Mouse (Mus musculus) heart, postnatal 14 days (tissue): ENCODE measurements around the gene Sec24d. TPM values are rescaled to one million over a fixed set of nuclear protein-coding genes. Genes with fewer than 3 reads are reported as not detected.
"Not testable (repeated sequence)": the region's sequence is repeated elsewhere in the genome, so short reads cannot be mapped to it uniquely, and the experiment has no call there.

Source experiments
- DNase-seq, 2 experiments: peaks; one replicate each; pipeline ENCODE4 v3.0.0; 2021 to 2022
- intact Hi-C: fragments of 180-260 bp; cut with DNase I; formaldehyde crosslinking; loops from one replicate; pipeline ENCODE4 v1.15.1; 2025
- total RNA-seq, 2 experiments: library from RNA; stranded (reverse); gene quantifications; 2 replicates each; pipeline ENCODE4 v1.2.3; 2021

The Sec24d gene
- total RNA-seq, 2 experiments from 2014 or later = 43.5 to 54.0 TPM

DNA sequence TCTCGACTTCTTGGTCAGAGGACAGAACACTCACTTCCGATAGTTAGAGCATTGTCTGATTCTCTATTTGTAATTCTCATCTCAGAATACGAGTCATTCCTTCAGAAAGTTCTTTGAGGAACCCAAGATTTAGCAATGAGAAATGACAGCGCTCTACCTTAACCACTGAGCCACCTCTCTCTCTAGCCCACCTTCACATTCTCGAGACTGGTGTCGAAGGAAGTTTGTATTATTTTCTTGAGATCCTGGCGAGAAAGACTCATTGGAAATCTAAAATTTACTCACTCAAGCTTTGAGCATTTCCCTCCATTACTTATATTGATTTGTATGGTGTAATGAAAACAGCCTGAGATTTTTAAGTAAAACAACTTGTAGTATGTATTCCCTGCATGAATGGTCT is 117.2 kb downstream of the Sec24d start:
- intact Hi-C loops = no loop called here
- DNase-seq = no peak

DNA sequence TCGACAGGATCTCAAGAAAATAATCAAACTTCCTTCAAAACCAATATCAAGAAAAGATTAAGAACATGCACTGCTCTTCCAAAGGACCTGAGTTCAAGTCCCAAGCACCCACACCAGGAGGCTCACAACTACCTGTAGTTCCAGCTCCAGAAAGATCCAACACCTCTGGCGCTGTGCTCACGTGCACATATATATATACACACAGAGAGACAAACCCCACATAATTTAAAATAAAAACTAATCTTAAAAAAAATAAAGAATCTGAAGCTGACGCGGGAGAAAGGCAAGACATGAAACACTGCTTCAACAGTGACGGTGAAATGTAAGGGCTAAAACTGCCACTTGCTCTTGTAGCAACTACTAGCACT is 117.8 kb downstream of the Sec24d start:
- intact Hi-C loops = loop anchor here (5.0 kb wide), 1 partner anchor 122 kb away; no protein-coding TSS in a partner anchor
- DNase-seq = no peak

- DNase-seq = peak; percentile 93 to 97
- intact Hi-C loops = loop anchor here (5.0 kb wide), 1 partner anchor 122 kb away; no protein-coding TSS in a partner anchor
These were observed 118.4 kb downstream of the Sec24d start, which contains the start of gene Mettl14 for GRCm38 (mm10) chr3:123385486-123386156. TSS of gene Mettl14 (minus strand) at chr3:123386108.

- DNase-seq = not testable (repeated sequence)
- intact Hi-C loops = loop anchor here (5.0 kb wide), 1 partner anchor 121 kb away; no protein-coding TSS in a partner anchor
These were observed 119.0 kb downstream of the Sec24d start for GRCm38 (mm10) chr3:123386157-123386780.

GRCm38 (mm10) chr3:123391180-123391579 is 123.9 kb downstream of the Sec24d start:
- intact Hi-C loops = no loop called here

GRCm38 (mm10) chr3:123395611-123396010 is 128.4 kb downstream of the Sec24d start:
- DNase-seq = no peak
- intact Hi-C loops = no loop called here

More at GRCm38 (mm10) chr3:123391180-123391579, 123.9 kb downstream of the Sec24d start:
- no peak for DNase-seq

GRCm38 (mm10) chr3:123397562-123398481 is 130.6 kb downstream of the Sec24d start:
- intact Hi-C loops = no loop called here
- DNase-seq = peak in 1 of 2 experiments; percentile 14

- DNase-seq = no peak
- intact Hi-C loops = no loop called here
These were observed 137.7 kb downstream of the Sec24d start for GRCm38 (mm10) chr3:123404945-123405344.

DNA sequence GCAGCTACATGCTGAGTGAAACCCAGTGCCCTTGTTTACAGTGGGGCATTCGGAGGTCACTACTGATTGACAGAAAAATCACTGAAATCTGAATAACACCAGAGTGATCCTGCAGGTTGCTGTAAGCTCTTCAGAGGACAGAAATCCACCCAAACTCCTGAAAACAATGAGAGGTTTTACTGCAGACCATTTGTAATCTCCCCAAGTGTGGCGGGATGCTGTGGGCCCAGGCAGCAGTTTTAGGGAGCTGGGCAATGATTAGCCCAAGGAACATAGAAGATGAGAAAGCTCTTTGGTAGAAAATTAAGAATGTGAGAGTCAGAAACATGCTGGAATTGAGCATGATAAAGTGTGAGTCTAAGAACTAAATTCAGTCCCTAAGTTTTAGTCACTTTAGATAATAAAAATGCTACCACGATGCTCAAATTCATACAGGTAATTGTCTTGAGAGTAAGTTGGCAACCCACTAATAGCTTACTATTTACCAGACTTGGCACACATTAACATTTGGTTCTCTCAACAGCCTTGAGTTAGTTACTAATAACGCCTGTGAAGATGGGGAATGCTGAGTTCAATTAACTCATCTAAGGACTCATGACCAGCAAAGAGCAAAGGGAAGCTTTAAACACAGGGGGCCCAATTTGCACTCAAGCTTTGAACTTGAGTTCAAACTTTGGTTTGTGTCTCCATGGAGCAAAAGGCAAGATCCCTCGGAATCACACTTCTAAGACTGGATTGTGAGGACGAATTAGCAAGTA is 144.7 kb downstream of the Sec24d start:
- intact Hi-C loops = no loop called here
- no peak for DNase-seq

DNA sequence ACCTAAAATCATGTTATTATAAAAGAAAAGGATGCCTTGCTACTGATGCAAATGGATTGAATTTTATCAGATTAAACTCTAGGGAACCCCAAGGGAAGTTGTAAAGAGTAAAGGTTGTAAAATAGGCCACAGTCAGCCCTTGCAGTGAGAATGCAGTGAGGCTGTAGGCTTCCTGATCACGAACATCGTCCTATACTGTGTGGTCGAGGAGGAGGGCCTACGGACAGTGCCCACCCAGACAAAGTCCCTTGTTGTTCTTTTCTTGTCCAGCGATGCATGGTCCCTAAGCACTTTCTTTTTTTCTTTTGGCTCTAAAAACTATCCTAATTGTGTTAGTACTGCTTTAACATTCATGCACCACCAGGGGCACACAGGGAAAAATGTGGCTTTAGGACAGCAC is 145.9 kb downstream of the Sec24d start:
- intact Hi-C loops = no loop called here
- no peak for DNase-seq

Other genes starting within 250 kb of the Sec24d start
- gene Myoz2, start 232.4 kb upstream of the Sec24d start, total RNA-seq = 1,000 to 10,000 TPM; 1,719 to 1,785 TPM
- 10 to 100 TPM; 62.0 to 65.2 TPM for gene Synpo2, start 31.3 kb upstream of the Sec24d start, total RNA-seq
- gene Mettl14, start 118.7 kb downstream of the Sec24d start, total RNA-seq = 10 to 100 TPM; 10.1 to 10.8 TPM
- gene Prss12, start 179.5 kb downstream of the Sec24d start, total RNA-seq = 1 to 10 TPM in 1 of 2 experiments, under 1 TPM in 1; 0.80 to 1.7 TPM